Mouse (Mus musculus) ES-Bruce4 (cell line): Measurements from ENCODE around the gene Kctd12b.

Experiments used
- CTCF ChIP-seq: IDR thresholded peaks from one replicate; pipeline ENCODE4 v1.8.1; 2011; ENCODE audit warnings: low read depth, low read length
- EP300 ChIP-seq: IDR thresholded peaks from 2 replicates; pipeline ENCODE4 v1.6.1; 2011; ENCODE audit warnings: low read depth, low read length; ENCODE audit not compliant: insufficient read depth
- POLR2A ChIP-seq: IDR thresholded peaks from one replicate; pipeline ENCODE4 v1.8.1; 2011; ENCODE audit warnings: low read length; ENCODE audit not compliant: insufficient read depth

DNA sequence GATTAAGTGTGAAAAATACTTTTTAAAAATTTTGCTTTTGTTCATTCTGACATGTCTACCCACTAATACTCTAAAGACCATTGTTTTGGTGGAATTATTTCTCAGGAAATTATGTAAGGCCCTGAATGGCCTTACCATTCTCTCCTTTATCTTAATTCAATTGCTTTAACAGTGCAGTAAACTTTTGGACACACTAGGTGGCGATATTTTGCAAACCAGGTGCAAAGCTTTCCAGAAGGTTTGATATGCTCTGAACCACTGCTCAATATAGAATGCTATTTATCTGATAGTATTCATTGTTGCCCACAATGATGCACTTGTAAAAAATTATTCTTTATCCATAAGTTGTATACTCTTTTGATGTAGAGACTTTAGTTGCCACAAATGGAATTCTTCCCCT is 59.9 kb downstream of the Kctd12b start:
- TF ChIP-seq CTCF (peak; percentile 3), EP300 (no peak), POLR2A (no peak)
